Mouse (Mus musculus): Measurements from ENCODE around the gene Plce1.

Plce1 gene

GRCm38 (mm10) chr19:38589941-38590340, 109.0 kb downstream of the Plce1 start:
- no peak for DNase-seq

DNA sequence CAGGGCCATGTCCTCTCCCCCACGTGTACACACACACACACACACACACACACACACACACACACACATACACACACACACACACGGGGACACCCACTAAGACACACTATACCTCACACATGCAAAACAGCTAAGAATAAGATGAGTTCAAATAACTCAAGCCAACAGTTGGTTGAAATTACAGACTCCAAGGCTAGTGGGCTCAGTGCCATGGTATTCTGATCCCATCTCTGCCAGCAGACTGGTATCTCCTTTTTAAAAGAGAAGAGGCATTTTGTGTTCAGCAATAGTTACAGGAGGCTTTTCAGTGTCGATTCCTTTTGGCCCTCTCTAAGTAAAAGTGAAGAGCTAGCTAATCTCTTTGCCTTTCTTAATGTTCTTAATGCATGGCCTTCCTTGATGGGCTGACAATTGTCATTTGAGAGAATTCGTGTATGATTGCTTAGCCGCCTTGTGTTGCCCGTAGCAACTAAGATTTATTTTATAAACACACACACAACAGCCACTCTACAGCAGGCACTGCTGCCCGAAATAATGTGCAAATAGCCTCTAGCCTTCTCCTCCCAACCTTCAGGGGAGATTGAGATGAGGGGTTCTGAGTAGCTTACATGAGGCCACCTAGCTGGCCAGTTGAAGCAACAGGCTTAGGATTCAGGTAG, 111.8 kb downstream of the Plce1 start:
- no peak for DNase-seq

- no peak for DNase-seq
Measured at GRCm38 (mm10) chr19:38593225-38593897, 112.5 kb downstream of the Plce1 start.

- DNase-seq, result no peak
Measured at GRCm38 (mm10) chr19:38596096-38596495, 115.2 kb downstream of the Plce1 start.

DNA sequence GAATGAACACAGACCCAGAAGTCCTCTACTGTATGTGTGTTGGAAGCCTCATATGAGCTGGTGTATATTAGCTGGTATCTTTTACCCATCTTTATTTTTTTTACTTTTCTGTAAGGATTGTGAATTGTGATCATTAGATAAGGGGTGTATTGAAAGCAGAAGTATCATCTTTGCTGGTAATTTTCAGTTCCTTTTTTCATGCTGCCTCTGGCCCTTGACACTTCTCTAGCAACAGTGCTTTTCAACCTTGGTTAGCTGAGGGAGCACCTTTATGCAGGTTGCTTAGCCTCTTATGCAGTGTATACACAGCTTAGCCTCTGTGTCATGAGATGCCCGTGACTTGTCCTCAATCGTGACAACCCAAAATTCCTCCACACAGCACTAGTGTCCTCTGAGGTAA, 116.5 kb downstream of the Plce1 start:
- DNase-seq, result no peak

- DNase-seq, result no peak
Measured at GRCm38 (mm10) chr19:38599001-38599400, 118.1 kb downstream of the Plce1 start.

GRCm38 (mm10) chr19:38601127-38601526, 120.2 kb downstream of the Plce1 start:
- no peak for DNase-seq

GRCm38 (mm10) chr19:38602811-38603210, 121.9 kb downstream of the Plce1 start:
- no peak for DNase-seq

DNA sequence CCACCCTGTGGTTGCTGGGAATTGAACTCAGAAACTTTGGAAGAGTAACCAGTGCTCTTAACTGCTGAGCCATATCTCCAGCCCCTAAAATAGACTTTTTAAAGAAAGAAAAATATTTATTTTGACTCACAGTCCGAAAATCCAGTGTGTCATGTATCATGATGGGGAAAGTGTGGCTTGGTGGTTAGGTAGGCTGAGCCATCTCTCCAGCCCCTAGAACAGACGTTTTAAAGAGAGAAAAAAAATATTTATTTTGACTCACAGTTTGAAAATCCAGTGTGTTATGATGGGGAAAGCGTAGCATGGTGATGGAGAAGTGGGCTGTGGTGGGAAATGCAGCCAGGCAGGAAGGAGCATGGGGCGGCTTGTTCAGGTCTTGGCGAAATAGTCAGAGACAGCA, 126.3 kb downstream of the Plce1 start:
- DNase-seq, result no peak

- DNase-seq, result no peak
Measured at GRCm38 (mm10) chr19:38608951-38609654, 128.2 kb downstream of the Plce1 start.

- no peak for DNase-seq
Measured at GRCm38 (mm10) chr19:38610291-38610690, 129.4 kb downstream of the Plce1 start.

DNA sequence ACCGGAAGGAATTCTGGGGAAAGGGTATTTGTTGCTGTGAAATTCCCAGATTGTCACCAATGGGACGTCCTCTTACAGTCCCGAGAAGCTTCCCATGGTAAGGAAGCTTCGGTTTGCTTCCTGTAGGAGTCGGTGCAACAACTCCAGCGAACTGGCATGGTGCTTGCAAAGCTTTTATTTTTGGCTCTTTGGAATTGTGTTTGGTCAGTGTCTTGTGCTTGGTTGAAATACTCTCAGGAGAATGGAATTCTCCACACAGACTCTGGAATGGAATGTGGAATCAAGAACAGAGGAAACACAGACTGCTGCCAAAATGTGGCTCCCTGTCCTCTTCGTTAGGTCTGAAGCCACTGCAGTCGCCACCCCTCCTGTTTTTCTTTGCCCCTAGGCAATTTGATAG, 129.9 kb downstream of the Plce1 start:
- DNase-seq, result no peak

DNA sequence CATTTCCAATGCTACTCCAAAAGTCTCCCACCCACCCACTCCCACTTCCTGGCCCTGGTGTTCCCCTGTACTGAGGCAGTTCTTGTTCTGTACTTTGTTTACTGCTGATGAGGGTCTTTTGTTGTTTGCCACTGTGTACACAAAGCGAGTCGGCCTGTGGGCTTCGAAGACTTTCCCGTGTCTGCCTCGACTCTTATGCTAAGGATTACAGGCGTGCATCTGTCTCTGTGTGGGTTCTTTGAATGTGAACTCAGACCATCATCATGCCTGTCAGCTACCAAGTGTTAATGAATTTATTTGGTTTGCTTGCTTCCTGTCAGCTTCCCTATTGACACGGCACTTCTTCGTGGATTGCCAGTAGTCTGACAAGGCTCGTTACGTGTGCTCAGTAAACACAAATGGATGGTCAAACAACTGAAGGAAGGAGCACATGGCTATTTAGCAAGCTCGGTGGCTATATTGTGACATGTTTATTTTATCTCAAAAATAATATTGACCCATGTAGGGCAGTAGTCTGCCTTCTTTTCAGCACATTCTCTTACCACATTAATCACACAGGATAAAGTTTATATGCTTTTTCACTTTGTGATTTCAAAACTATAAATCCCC, 133.3 kb downstream of the Plce1 start:
- no peak for DNase-seq

DNA sequence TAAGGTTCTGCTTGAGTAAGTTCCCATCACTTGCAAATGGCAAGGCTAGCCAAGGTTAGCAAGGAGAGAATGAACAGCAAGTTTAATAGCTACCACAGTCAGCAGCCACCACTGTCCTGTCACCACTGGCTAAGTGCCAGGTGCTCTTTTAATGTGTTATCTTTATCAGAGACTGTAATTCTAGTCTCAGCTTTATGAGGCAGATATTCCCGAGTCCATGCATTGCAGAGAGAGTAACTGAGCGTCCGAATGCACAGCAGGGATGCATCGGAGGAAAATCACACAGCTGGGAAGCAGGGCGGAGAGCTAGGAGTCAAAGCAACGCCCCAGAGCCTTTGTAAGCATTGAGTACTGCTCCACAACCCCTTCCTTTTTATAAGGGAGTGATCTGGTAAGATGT, 134.4 kb downstream of the Plce1 start:
- no peak for DNase-seq

GRCm38 (mm10) chr19:38620134-38620533, 139.2 kb downstream of the Plce1 start:
- no peak for DNase-seq

GRCm38 (mm10) chr19:38621546-38621945, 140.6 kb downstream of the Plce1 start:
- DNase-seq, result no peak

- no peak for DNase-seq
Measured at GRCm38 (mm10) chr19:38626246-38627015, 145.5 kb downstream of the Plce1 start.

DNA sequence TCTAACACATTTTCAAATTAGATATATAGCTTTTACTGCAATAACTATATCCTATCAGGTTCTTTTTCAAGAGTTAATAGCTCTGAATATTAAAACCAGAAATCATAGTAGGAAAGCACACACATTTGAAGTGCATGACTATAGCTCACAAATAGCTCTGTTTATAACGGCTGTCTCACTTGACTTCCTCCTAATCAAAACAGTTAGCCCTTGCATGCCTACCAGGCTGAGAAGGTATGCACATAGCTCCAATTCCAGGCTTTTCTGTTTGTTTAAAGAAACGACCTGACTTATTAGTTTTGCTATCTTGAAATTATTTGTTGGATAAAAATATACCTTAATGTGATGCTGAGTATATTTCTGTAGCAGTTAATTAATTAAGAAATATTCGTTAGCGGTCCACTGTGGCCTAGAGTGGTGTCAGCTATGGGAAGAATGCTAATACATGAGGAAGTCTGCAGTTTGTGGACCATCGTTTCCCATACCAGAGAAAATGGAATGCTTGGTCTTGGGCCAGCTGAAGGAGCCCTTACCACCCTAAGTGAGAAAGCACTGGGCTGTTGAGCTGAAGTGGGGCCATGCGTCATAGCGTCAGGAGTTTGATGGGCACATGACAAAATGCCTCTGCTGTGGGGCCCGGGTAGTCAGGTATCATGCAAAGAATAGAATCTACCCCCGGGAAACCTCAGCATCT, 146.3 kb downstream of the Plce1 start:
- DNase-seq, result no peak

DNA sequence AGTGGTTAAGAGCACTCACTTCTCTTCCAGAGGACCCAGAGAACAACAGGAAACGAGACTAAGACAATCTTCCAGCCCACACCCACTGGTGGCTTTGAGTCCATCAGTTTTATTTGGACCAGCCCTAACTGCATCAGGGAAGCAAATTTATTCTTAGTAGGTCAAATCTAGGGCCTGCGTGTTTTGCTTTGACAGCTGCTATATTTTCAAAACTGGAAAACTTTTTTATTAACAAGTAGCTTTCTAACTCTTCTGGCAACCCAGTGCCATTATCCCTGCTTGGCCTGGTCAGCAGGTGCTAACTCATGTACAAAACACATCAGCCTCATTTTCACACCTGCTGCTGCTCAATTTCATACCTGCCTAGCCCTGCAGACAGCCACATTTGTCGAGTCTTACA, 151.3 kb downstream of the Plce1 start:
- DNase-seq, result no peak

DNA sequence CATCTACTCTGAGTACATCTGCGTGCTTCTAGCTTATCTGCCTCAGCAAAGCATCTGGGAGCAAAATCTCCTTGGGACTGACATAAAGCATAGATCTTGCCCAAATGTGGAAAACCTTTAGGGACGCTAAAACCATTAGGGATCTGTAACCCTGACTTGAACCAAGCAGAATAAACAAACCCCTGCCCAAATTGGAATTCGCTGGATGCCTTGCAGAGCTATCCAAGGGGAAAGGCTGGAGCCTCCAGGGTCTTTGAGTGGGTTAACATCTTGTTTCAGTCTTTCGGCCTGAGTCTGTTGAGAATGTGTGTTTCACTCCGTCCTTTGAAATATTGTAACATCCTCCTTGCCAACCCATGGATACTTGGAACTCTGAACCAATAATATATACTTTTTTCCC, 152.4 kb downstream of the Plce1 start:
- no peak for DNase-seq

DNA sequence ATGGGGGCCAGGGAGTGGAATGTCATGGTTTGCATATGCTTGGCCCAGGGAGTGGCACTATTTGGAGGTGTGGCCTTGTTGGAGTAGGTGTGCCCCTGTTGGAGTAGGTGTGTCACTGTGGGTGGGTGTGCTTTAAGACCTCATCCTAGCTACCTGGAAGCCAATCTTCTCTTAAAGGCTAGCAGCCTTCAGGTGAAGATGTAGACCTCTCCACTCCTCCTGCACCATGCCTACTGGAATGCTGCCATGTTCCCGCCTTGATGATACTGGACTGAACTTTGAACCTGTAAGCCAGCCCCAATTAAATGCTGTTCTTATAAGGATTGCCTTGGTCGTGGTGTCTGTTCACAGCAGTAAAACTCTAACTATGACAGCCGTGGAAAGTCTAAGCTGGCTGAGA, 158.1 kb downstream of the Plce1 start:
- no peak for DNase-seq

- DNase-seq, result no peak
Measured at GRCm38 (mm10) chr19:38639805-38640204, 158.9 kb downstream of the Plce1 start.

All from cerebellum, adult 11-12 months (tissue).